Mouse (Mus musculus) embryo, embryonic 10.5 days (tissue): ENCODE results near the gene Gng7.

Experiments
- DNase-seq: peaks from one replicate; pipeline ENCODE4 v3.0.0-alpha.2; 2015; ENCODE audit warnings: low spot score

Gng7 gene

GRCm38 (mm10) chr10:80899591-80900317 lies 115.0 kb downstream of the Gng7 start:
- no peak for DNase-seq

GRCm38 (mm10) chr10:80899074-80899473 lies 115.7 kb downstream of the Gng7 start:
- DNase-seq: no peak
